Mouse (Mus musculus) kidney, postnatal 0 days (tissue): ENCODE results near the gene Ndufaf7. TPM values are rescaled to one million over a fixed set of nuclear protein-coding genes. Genes with fewer than 3 reads are reported as not detected.

Experiments
- ATAC-seq: fragments of 200-750 bp; cut with Nextera tagmentation; replicated peaks from 2 replicates; pipeline ENCODE4 v1.8.0; 2017; ENCODE audit warnings: low read depth, moderate number of reproducible peaks, moderate TSS enrichment, moderate library complexity; ENCODE audit not compliant: low FRiP score
- DNase-seq: peaks from one replicate; pipeline ENCODE4 v3.0.0-alpha.2; 2016; ENCODE audit warnings: low spot score
- H3K27ac ChIP-seq: fragments of 300-500 bp; sonication (generic); 2 replicates; pipeline ENCODE4 v1.5.1; 2014; ENCODE audit warnings: mild to moderate bottlenecking
- H3K27me3 ChIP-seq: fragments of 300-500 bp; sonication (generic); 2 replicates; pipeline ENCODE4 v1.6.1; 2014; ENCODE audit warnings: low read length, mixed read lengths; ENCODE audit not compliant: insufficient read depth
- H3K36me3 ChIP-seq: fragments of 300-500 bp; sonication (generic); 2 replicates; pipeline ENCODE4 v1.6.1; 2014; ENCODE audit warnings: low read length, mixed read lengths; ENCODE audit not compliant: insufficient read depth
- H3K4me1 ChIP-seq: fragments of 300-500 bp; sonication (generic); replicated peaks from 2 replicates; pipeline ENCODE4 v1.6.1; 2014; ENCODE audit warnings: antibody characterized with exemption, low read length, mixed read lengths; ENCODE audit not compliant: insufficient read depth
- H3K4me2 ChIP-seq: fragments of 300-500 bp; sonication (generic); 2 replicates; pipeline ENCODE4 v1.6.1; 2014; ENCODE audit warnings: mild to moderate bottlenecking, low read length, moderate library complexity, mixed read lengths
- H3K4me3 ChIP-seq: fragments of 300-500 bp; sonication (generic); replicated peaks from 2 replicates; pipeline ENCODE4 v1.5.1; 2014; ENCODE audit warnings: low read depth, low read length
- H3K9ac ChIP-seq: fragments of 300-500 bp; sonication (generic); 2 replicates; pipeline ENCODE4 v1.6.1; 2014; ENCODE audit warnings: low read depth, low read length
- H3K9me3 ChIP-seq: fragments of 300-500 bp; sonication (generic); replicated peaks from 2 replicates; pipeline ENCODE4 v1.6.1; 2016; ENCODE audit warnings: low read length, inconsistent platforms, mixed read lengths
- CTCF ChIP-seq: IDR thresholded peaks from 2 replicates; pipeline ENCODE4 v1.5.1; 2016; ENCODE audit warnings: antibody characterized with exemption, low read depth, mild to moderate bottlenecking, moderate library complexity
- WGBS: fragments of 180-500 bp; shearing (Covaris S2); extraction: QIAGEN DNeasy Blood & Tissue Kit; methylation state at CpG from one replicate; pipeline ENCODE4 v1.1.7; 2014; 5-methylcytosine and 5-hydroxymethylcytosine counted together
- polyA plus RNA-seq: library from polyadenylated mRNA; unstranded; fragments of >200 nt; fragmentation: Nextera tagmentation; extraction: Ambion mirVana; gene quantifications from 2 replicates; pipeline ENCODE4 v1.2.1, GENCODE M21; 2015

Ndufaf7 gene
- polyA plus RNA-seq, 1 experiment from 2014 or later: 57.8 TPM

GRCm38 (mm10) chr17:78951225-78951624 is 14.3 kb downstream of the Ndufaf7 start:
- DNase-seq: no peak
- no peak for ATAC-seq
- peaks cover 38% of the 10 kb centered on the region for H3K36me3 ChIP-seq
- H3K9me3 ChIP-seq: no peaks in the 10 kb centered on the region
- no peak for TF ChIP-seq CTCF
- WGBS: 96% methylated on average over 5 of the region's 5 CpGs
- no peaks in the 10 kb centered on the region for H3K27me3 ChIP-seq
- no peak overlapping the region for H3K4me3 ChIP-seq
- no peak overlapping the region for H3K9ac ChIP-seq
- no peak overlapping the region for H3K4me2 ChIP-seq
- H3K4me1 ChIP-seq: no peaks in the 10 kb centered on the region
- H3K27ac ChIP-seq: no peak overlapping the region

- H3K9ac ChIP-seq: no peak overlapping the region
- no peak overlapping the region for H3K4me3 ChIP-seq
- H3K4me1 ChIP-seq: no peaks in the 10 kb centered on the region
- H3K27me3 ChIP-seq: no peaks in the 10 kb centered on the region
- TF ChIP-seq CTCF: no peak
- ATAC-seq: no peak
- no peaks in the 10 kb centered on the region for H3K9me3 ChIP-seq
- 86% methylated on average over 5 of the region's 5 CpGs for WGBS
- no peak overlapping the region for H3K27ac ChIP-seq
- peaks cover 37% of the 10 kb centered on the region for H3K36me3 ChIP-seq
- no peak overlapping the region for H3K4me2 ChIP-seq
- no peak for DNase-seq
These were observed 15.1 kb downstream of the Ndufaf7 start for GRCm38 (mm10) chr17:78952070-78952469.

GRCm38 (mm10) chr17:78953240-78953639 is 16.3 kb downstream of the Ndufaf7 start:
- WGBS: 78% methylated on average over 8 of the region's 8 CpGs
- H3K27me3 ChIP-seq: no peaks in the 10 kb centered on the region
- no peaks in the 10 kb centered on the region for H3K9me3 ChIP-seq
- DNase-seq (no peak), ATAC-seq (no peak)
- no peak overlapping the region for H3K27ac ChIP-seq
- H3K9ac ChIP-seq: no peak overlapping the region
- no peak for TF ChIP-seq CTCF
- no peak overlapping the region for H3K4me3 ChIP-seq
- no peaks in the 10 kb centered on the region for H3K4me1 ChIP-seq
- no peak overlapping the region for H3K4me2 ChIP-seq
- H3K36me3 ChIP-seq: peaks cover 43% of the 10 kb centered on the region

- no peak overlapping the region for H3K27ac ChIP-seq
- no peak overlapping the region for H3K4me3 ChIP-seq
- TF ChIP-seq CTCF: peak; percentile 31; the same call in 1 of the 2 replicates
- no peak overlapping the region for H3K9ac ChIP-seq
- no peaks in the 10 kb centered on the region for H3K9me3 ChIP-seq
- DNase-seq (no peak), ATAC-seq (no peak)
- no peak overlapping the region for H3K4me2 ChIP-seq
- peaks cover 46% of the 10 kb centered on the region for H3K36me3 ChIP-seq
- 69% methylated on average over 6 of the region's 6 CpGs for WGBS
- no peaks in the 10 kb centered on the region for H3K27me3 ChIP-seq
- H3K4me1 ChIP-seq: no peaks in the 10 kb centered on the region
These were observed 22.5 kb downstream of the Ndufaf7 start for GRCm38 (mm10) chr17:78959473-78959872.

- Histone ChIP-seq H3K36me3 (peaks cover 27% of the 10 kb centered on the region), H3K27ac (no peak overlapping the region), H3K4me1 (no peaks in the 10 kb centered on the region), H3K4me2 (no peak overlapping the region), H3K4me3 (no peak overlapping the region), H3K9me3 (no peaks in the 10 kb centered on the region), H3K27me3 (no peaks in the 10 kb centered on the region), H3K9ac (no peak overlapping the region)
- WGBS: 85% methylated on average over 1 of the region's 1 CpGs
- TF ChIP-seq CTCF: no peak
- ATAC-seq: no peak
- no peak for DNase-seq
These were observed 27.5 kb downstream of the Ndufaf7 start for GRCm38 (mm10) chr17:78964387-78964786.

- no peaks in the 10 kb centered on the region for H3K27me3 ChIP-seq
- no peak for DNase-seq
- H3K4me1 ChIP-seq: no peaks in the 10 kb centered on the region
- no peak for TF ChIP-seq CTCF
- no peak overlapping the region for H3K27ac ChIP-seq
- H3K9ac ChIP-seq: no peak overlapping the region
- H3K4me3 ChIP-seq: no peak overlapping the region
- WGBS: 95% methylated on average over 11 of the region's 11 CpGs
- no peak overlapping the region for H3K4me2 ChIP-seq
- peaks cover 21% of the 10 kb centered on the region for H3K36me3 ChIP-seq
- ATAC-seq: no peak
- H3K9me3 ChIP-seq: no peaks in the 10 kb centered on the region
These were observed 29.4 kb downstream of the Ndufaf7 start for GRCm38 (mm10) chr17:78966092-78966883.
